Mouse (Mus musculus): ENCODE measurements around the gene Tdp1. TPM values are rescaled to one million over a fixed set of nuclear protein-coding genes. Genes with fewer than 3 reads are reported as not detected.

Gene Tdp1
- polyA plus RNA-seq (2016; fragmentation: Nextera tagmentation; extraction: Ambion mirVana): 41.4 and 43.8 TPM in 2 replicates

- Histone ChIP-seq H3K27me3 (replicated peaks) (no peaks in the 10 kb centered on the region), H3K27ac (peak within 1 kb of the TSS; percentile 90), H3K4me1 (peaks cover 33% of the 10 kb centered on the region), H3K4me2 (peak within 1 kb of the TSS; percentile 92), H3K36me3 (peaks cover 8% of the 10 kb centered on the region), H3K9me3 (replicated peaks) (no peaks in the 10 kb centered on the region), H3K4me3 (peak within 1 kb of the TSS; percentile 77), H3K9ac (peak within 1 kb of the TSS; percentile 86)
- under 1% methylated on average over 66 of the region's 73 CpGs for WGBS (ENCODE audit: insufficient replicate concordance)
- ATAC-seq: peak; percentile 85
Measured at GRCm38 (mm10) chr12:99884269-99885261, at the start of gene Tdp1, which contains the start of gene Efcab11. Tdp1 (plus strand) TSS chr12:99884517. Efcab11 (minus strand) TSS chr12:99884439.

GRCm38 (mm10) chr12:99836404-99837131 is 47.7 kb upstream of the Tdp1 start:
- H3K36me3 ChIP-seq: no peaks in the 10 kb centered on the region
- H3K4me1 ChIP-seq: no peaks in the 10 kb centered on the region
- H3K27me3 ChIP-seq (replicated peaks): no peaks in the 10 kb centered on the region
- H3K4me2 ChIP-seq: no peak overlapping the region
- no peak overlapping the region for H3K4me3 ChIP-seq
- 78% methylated on average over 20 of the region's 20 CpGs for WGBS (ENCODE audit: insufficient replicate concordance)
- H3K9me3 ChIP-seq (replicated peaks): no peaks in the 10 kb centered on the region
- H3K27ac ChIP-seq: no peak overlapping the region
- no peak for ATAC-seq
- H3K9ac ChIP-seq: no peak overlapping the region

GRCm38 (mm10) chr12:99837528-99837927 is 46.8 kb upstream of the Tdp1 start:
- no peak overlapping the region for H3K9ac ChIP-seq
- peaks cover under 1% of the 10 kb centered on the region; the same call in 1 of the 2 replicates for H3K4me1 ChIP-seq
- 54% methylated on average over 5 of the region's 5 CpGs for WGBS (ENCODE audit: insufficient replicate concordance)
- H3K27me3 ChIP-seq (replicated peaks): no peaks in the 10 kb centered on the region
- H3K4me3 ChIP-seq: no peak overlapping the region
- H3K36me3 ChIP-seq: no peaks in the 10 kb centered on the region
- no peak overlapping the region for H3K27ac ChIP-seq
- no peak overlapping the region for H3K4me2 ChIP-seq
- H3K9me3 ChIP-seq (replicated peaks): no peaks in the 10 kb centered on the region
- ATAC-seq: no peak

- 80% methylated on average over 11 of the region's 11 CpGs for WGBS (ENCODE audit: insufficient replicate concordance)
- Histone ChIP-seq H3K4me3 (no peak overlapping the region), H3K9ac (no peak overlapping the region), H3K4me2 (no peak overlapping the region), H3K4me1 (peaks cover 6% of the 10 kb centered on the region; the same call in 1 of the 2 replicates), H3K27ac (no peak overlapping the region), H3K9me3 (replicated peaks) (no peaks in the 10 kb centered on the region), H3K27me3 (replicated peaks) (no peaks in the 10 kb centered on the region), H3K36me3 (no peaks in the 10 kb centered on the region)
- no peak for ATAC-seq
Measured at GRCm38 (mm10) chr12:99838109-99838508, 46.2 kb upstream of the Tdp1 start.

- Histone ChIP-seq H3K4me3 (no peak overlapping the region), H3K36me3 (no peaks in the 10 kb centered on the region), H3K4me1 (peaks cover 6% of the 10 kb centered on the region; the same call in 1 of the 2 replicates), H3K9ac (no peak overlapping the region), H3K4me2 (no peak overlapping the region), H3K27ac (no peak overlapping the region), H3K27me3 (replicated peaks) (no peaks in the 10 kb centered on the region), H3K9me3 (replicated peaks) (no peaks in the 10 kb centered on the region)
- WGBS (ENCODE audit: insufficient replicate concordance): 88% methylated on average over 14 of the region's 14 CpGs
- ATAC-seq: no peak
Measured at GRCm38 (mm10) chr12:99838703-99839102, 45.6 kb upstream of the Tdp1 start.

GRCm38 (mm10) chr12:99844951-99845350 is 39.4 kb upstream of the Tdp1 start:
- Histone ChIP-seq H3K4me2 (no peak overlapping the region), H3K27me3 (replicated peaks) (no peaks in the 10 kb centered on the region), H3K27ac (no peak overlapping the region), H3K9ac (no peak overlapping the region), H3K4me3 (no peak overlapping the region), H3K4me1 (peaks cover 6% of the 10 kb centered on the region; the same call in 1 of the 2 replicates), H3K36me3 (no peaks in the 10 kb centered on the region), H3K9me3 (replicated peaks) (no peaks in the 10 kb centered on the region)
- WGBS (ENCODE audit: insufficient replicate concordance): 81% methylated on average over 8 of the region's 8 CpGs
- ATAC-seq: no peak

GRCm38 (mm10) chr12:99849996-99850395 is 34.3 kb upstream of the Tdp1 start:
- Histone ChIP-seq H3K9ac (no peak overlapping the region), H3K4me3 (no peak overlapping the region), H3K27ac (no peak overlapping the region), H3K4me2 (no peak overlapping the region), H3K4me1 (no peaks in the 10 kb centered on the region), H3K27me3 (replicated peaks) (no peaks in the 10 kb centered on the region), H3K36me3 (no peaks in the 10 kb centered on the region), H3K9me3 (replicated peaks) (no peaks in the 10 kb centered on the region)
- ATAC-seq: no peak
- 65% methylated on average over 2 of the region's 2 CpGs for WGBS (ENCODE audit: insufficient replicate concordance)

GRCm38 (mm10) chr12:99853323-99854258 is 30.7 kb upstream of the Tdp1 start:
- Histone ChIP-seq H3K4me3 (no peak overlapping the region), H3K4me2 (no peak overlapping the region), H3K27me3 (replicated peaks) (no peaks in the 10 kb centered on the region), H3K27ac (no peak overlapping the region), H3K9me3 (replicated peaks) (no peaks in the 10 kb centered on the region), H3K36me3 (no peaks in the 10 kb centered on the region), H3K9ac (no peak overlapping the region), H3K4me1 (no peaks in the 10 kb centered on the region)
- ATAC-seq: no peak
- 74% methylated on average over 14 of the region's 14 CpGs for WGBS (ENCODE audit: insufficient replicate concordance)

- WGBS (ENCODE audit: insufficient replicate concordance): 83% methylated on average over 9 of the region's 9 CpGs
- Histone ChIP-seq H3K4me1 (0 out of 2 replicates have a peak, but pooled peaks cover 5% of the 10 kb centered on the region), H3K4me3 (no peak overlapping the region), H3K4me2 (no peak overlapping the region), H3K27ac (no peak overlapping the region), H3K27me3 (replicated peaks) (no peaks in the 10 kb centered on the region), H3K36me3 (no peaks in the 10 kb centered on the region), H3K9ac (no peak overlapping the region), H3K9me3 (replicated peaks) (no peaks in the 10 kb centered on the region)
- ATAC-seq: no peak
Measured at GRCm38 (mm10) chr12:99856011-99856410, 28.3 kb upstream of the Tdp1 start.

GRCm38 (mm10) chr12:99858664-99859063 is 25.7 kb upstream of the Tdp1 start:
- Histone ChIP-seq H3K9ac (no peak overlapping the region), H3K36me3 (no peaks in the 10 kb centered on the region), H3K27ac (no peak overlapping the region), H3K4me3 (no peak overlapping the region), H3K27me3 (replicated peaks) (no peaks in the 10 kb centered on the region), H3K4me2 (no peak overlapping the region), H3K9me3 (replicated peaks) (no peaks in the 10 kb centered on the region), H3K4me1 (0 out of 2 replicates have a peak, but pooled peaks cover 5% of the 10 kb centered on the region)
- WGBS (ENCODE audit: insufficient replicate concordance): 76% methylated on average over 5 of the region's 5 CpGs
- ATAC-seq: no peak
